Mouse (Mus musculus): Measurements from ENCODE around the gene Zmym2.

DNA sequence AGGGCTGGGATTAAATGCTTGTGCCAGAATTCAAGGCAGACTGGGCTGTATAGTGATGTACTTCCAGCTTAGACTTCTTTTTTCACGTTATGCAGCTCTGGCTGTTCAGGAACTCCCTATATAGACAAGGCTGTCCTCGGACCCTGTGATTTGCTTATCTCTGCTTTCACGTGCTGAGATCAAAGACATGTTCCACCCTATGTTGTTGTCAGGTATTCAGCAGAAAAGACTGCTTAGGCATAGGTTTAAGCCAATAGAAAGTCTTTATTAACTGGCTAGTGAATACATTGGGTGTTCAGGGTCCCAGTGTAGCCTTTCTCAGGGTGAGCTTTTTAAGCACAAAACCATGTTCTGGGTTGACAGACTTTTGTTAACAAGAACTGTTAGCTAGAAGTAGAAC lies 5.2 kb upstream of the Zmym2 start:
- TF ChIP-seq CTCF (IDR thresholded peaks at IDR 0.05; ENCODE audit: low read depth): no peak
- TF ChIP-seq EP300 (IDR thresholded peaks at IDR 0.05; ENCODE audit: low read depth): no peak
